Mouse (Mus musculus) ES-Bruce4 (cell line): Measurements from ENCODE around the gene Ap4s1.

Experiments used
- CTCF ChIP-seq: IDR thresholded peaks from one replicate; pipeline ENCODE4 v1.8.1; 2011; ENCODE audit warnings: low read depth, low read length
- EP300 ChIP-seq: IDR thresholded peaks from 2 replicates; pipeline ENCODE4 v1.6.1; 2011; ENCODE audit warnings: low read depth, low read length; ENCODE audit not compliant: insufficient read depth

GRCm38 (mm10) chr12:51704572-51704971, 13.7 kb downstream of the Ap4s1 start:
- TF ChIP-seq CTCF (no peak), EP300 (no peak)
